Mouse (Mus musculus) embryonic facial prominence, embryonic 12.5 days (tissue): ENCODE measurements around the gene Pfn1. TPM values are rescaled to one million over a fixed set of nuclear protein-coding genes. Genes with fewer than 3 reads are reported as not detected.

Experiments used
- ATAC-seq: fragments of 200-750 bp; cut with Nextera tagmentation; 2 replicates; pipeline ENCODE4 v1.8.0; 2017; ENCODE audit not compliant: insufficient number of reproducible peaks, insufficient read depth, low FRiP score, low TSS enrichment
- H3K27ac ChIP-seq: fragments of 300-500 bp; sonication (generic); 2 replicates; pipeline ENCODE4 v1.5.1; 2016; ENCODE audit warnings: mild to moderate bottlenecking
- H3K27me3 ChIP-seq: fragments of 300-500 bp; sonication (generic); 2 replicates; pipeline ENCODE4 v1.6.1; 2016; ENCODE audit warnings: mild to moderate bottlenecking, moderate library complexity
- H3K36me3 ChIP-seq: fragments of 300-500 bp; sonication (generic); 2 replicates; pipeline ENCODE4 v1.6.1; 2016; ENCODE audit warnings: mild to moderate bottlenecking
- H3K4me1 ChIP-seq: fragments of 300-500 bp; sonication (generic); 2 replicates; pipeline ENCODE4 v1.6.1; 2016
- H3K4me2 ChIP-seq: fragments of 300-500 bp; sonication (generic); replicated peaks from 2 replicates; pipeline ENCODE4 v1.6.1; 2016; ENCODE audit warnings: mild to moderate bottlenecking, moderate library complexity
- H3K4me3 ChIP-seq: fragments of 300-500 bp; sonication (generic); 2 replicates; pipeline ENCODE4 v1.5.1; 2016; ENCODE audit warnings: mild to moderate bottlenecking
- H3K9ac ChIP-seq: fragments of 300-500 bp; sonication (generic); 2 replicates; pipeline ENCODE4 v1.6.1; 2016; ENCODE audit warnings: mild to moderate bottlenecking, moderate library complexity
- H3K9me3 ChIP-seq: fragments of 300-500 bp; sonication (generic); 2 replicates; pipeline ENCODE4 v1.6.1; 2016; ENCODE audit warnings: mild to moderate bottlenecking, moderate library complexity
- WGBS: fragments of 180-500 bp; shearing (Covaris S2); methylation state at CpG from one replicate; pipeline ENCODE4 v1.1.7; 2016; 5-methylcytosine and 5-hydroxymethylcytosine counted together
- polyA plus RNA-seq: library from polyadenylated mRNA; unstranded; fragments of >200 nt; fragmentation: Nextera tagmentation; extraction: Ambion mirVana; gene quantifications from 2 replicates; pipeline ENCODE4 v1.2.1, GENCODE M21; 2016

Gene Pfn1
- polyA plus RNA-seq, 1 experiment from 2014 or later, result 1,498 TPM

GRCm38 (mm10) chr11:70652029-70652883, 2.2 kb downstream of the Pfn1 start:
- Histone ChIP-seq H3K4me3 (peak overlapping the region; percentile 99), H3K27me3 (no peaks in the 10 kb centered on the region), H3K4me1 (peaks cover 46% of the 10 kb centered on the region), H3K9me3 (no peaks in the 10 kb centered on the region), H3K4me2 (peak overlapping the region; percentile 97), H3K9ac (peak overlapping the region; percentile 98), H3K36me3 (peaks cover 43% of the 10 kb centered on the region), H3K27ac (peak overlapping the region; percentile 99)
- WGBS, result 46% methylated on average over 12 of the region's 12 CpGs
- no peak for ATAC-seq

DNA sequence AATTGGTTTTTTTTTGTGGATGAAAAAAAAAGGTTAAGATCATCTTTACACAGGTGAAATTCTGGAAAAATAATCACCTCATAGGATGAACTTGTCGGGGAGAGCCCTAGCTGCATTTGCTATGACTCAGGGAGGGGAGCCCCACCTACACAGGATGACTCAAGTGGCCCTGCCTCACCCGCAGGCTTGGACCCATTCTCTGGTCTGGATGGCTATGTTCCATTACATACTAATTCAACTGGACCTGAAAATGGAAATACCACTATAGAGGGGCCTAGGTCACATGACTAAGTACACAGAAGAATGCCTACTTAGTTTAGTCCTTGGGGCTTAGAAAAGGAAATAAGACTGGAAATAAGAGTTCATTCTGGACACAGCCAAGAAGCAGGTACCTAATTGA, 3.1 kb downstream of the Pfn1 start:
- H3K27ac ChIP-seq, result no peak overlapping the region
- H3K27me3 ChIP-seq, result no peaks in the 10 kb centered on the region
- H3K9me3 ChIP-seq, result no peaks in the 10 kb centered on the region
- H3K4me1 ChIP-seq, result peaks cover 37% of the 10 kb centered on the region
- no peak for ATAC-seq
- H3K4me3 ChIP-seq, result no peak overlapping the region
- WGBS, result 68% methylated on average over 2 of the region's 2 CpGs
- peaks cover 43% of the 10 kb centered on the region for H3K36me3 ChIP-seq
- H3K4me2 ChIP-seq, result peak overlapping the region; percentile 97; the same call in 1 of the 2 replicates
- H3K9ac ChIP-seq, result no peak overlapping the region

- no peaks in the 10 kb centered on the region for H3K9me3 ChIP-seq
- H3K4me2 ChIP-seq, result no peak overlapping the region
- H3K27me3 ChIP-seq, result no peaks in the 10 kb centered on the region
- peaks cover 36% of the 10 kb centered on the region for H3K4me1 ChIP-seq
- ATAC-seq, result no peak
- H3K36me3 ChIP-seq, result peaks cover 45% of the 10 kb centered on the region
- WGBS, result 81% methylated on average over 12 of the region's 12 CpGs
- H3K9ac ChIP-seq, result no peak overlapping the region
- no peak overlapping the region for H3K4me3 ChIP-seq
- 0 out of 2 replicates have a peak overlapping the region, but pooled peaks have one; percentile 38 for H3K27ac ChIP-seq
Measured at GRCm38 (mm10) chr11:70650322-70651175, 3.9 kb downstream of the Pfn1 start.

DNA sequence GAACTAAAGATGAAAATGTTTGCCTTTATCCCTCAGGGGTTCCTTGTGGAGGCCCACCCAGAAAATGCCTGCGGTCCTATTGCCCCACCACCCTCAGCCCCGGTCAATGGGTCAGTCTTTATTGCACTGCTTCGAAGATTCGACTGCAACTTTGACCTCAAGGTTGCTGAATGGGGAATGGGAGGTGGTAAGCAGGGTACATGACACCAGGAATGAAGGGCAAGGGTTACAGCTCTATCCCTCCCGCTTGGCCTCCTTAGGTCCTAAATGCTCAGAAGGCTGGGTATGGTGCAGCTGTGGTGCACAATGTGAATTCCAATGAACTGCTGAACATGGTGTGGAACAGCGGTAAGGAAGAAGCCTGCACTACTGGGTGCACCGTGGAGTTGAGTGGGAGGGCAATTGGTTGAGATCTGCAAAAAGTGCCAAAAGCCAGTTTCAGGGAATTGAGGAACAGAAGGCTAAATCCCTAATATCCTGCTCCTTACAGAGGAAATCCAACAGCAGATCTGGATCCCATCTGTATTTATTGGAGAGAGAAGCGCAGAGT, 5.2 kb downstream of the Pfn1 start:
- ATAC-seq, result no peak
- no peak overlapping the region for H3K9ac ChIP-seq
- peaks cover 58% of the 10 kb centered on the region for H3K36me3 ChIP-seq
- no peaks in the 10 kb centered on the region for H3K27me3 ChIP-seq
- WGBS, result 81% methylated on average over 8 of the region's 8 CpGs
- H3K4me3 ChIP-seq, result 0 out of 2 replicates have a peak overlapping the region, but pooled peaks have one; percentile 12
- no peak overlapping the region for H3K27ac ChIP-seq
- 0 out of 2 replicates have a peak overlapping the region, but pooled peaks have one; percentile 98 for H3K4me2 ChIP-seq
- no peaks in the 10 kb centered on the region for H3K9me3 ChIP-seq
- H3K4me1 ChIP-seq, result peaks cover 41% of the 10 kb centered on the region

DNA sequence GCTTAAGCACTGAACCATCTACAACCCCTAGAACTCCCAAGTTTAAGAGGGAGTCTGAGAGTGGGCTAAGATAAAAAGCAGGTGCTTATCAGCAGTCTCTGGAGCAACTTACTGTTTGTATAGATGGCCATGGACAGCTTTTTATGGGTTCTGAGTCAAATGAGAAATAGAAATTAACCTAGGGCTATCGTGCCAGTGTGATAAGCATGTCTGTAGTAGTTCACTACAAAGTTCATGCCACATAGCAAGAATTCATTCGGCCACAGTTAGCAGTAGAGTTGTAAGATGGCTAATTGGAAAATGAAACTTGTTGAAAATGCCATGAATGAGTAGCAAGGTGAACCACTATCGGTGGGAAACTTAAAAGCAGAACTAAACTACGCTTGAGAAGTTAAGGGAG, 5.9 kb downstream of the Pfn1 start:
- H3K4me3 ChIP-seq, result peak overlapping the region; percentile 81
- 0 out of 2 replicates have a peak overlapping the region, but pooled peaks have one; percentile 84 for H3K9ac ChIP-seq
- H3K4me1 ChIP-seq, result peaks cover 41% of the 10 kb centered on the region
- H3K9me3 ChIP-seq, result no peaks in the 10 kb centered on the region
- no peak overlapping the region for H3K27ac ChIP-seq
- ATAC-seq, result no peak
- H3K36me3 ChIP-seq, result peaks cover 63% of the 10 kb centered on the region
- WGBS, result 83% methylated on average over 4 of the region's 4 CpGs
- peak overlapping the region; percentile 98 for H3K4me2 ChIP-seq
- no peaks in the 10 kb centered on the region for H3K27me3 ChIP-seq

GRCm38 (mm10) chr11:70647716-70648420, 6.6 kb downstream of the Pfn1 start:
- H3K4me1 ChIP-seq, result peaks cover 40% of the 10 kb centered on the region
- H3K27me3 ChIP-seq, result no peaks in the 10 kb centered on the region
- H3K27ac ChIP-seq, result peak overlapping the region; percentile 94
- H3K9ac ChIP-seq, result peak overlapping the region; percentile 84
- peak overlapping the region; percentile 98 for H3K4me2 ChIP-seq
- no peaks in the 10 kb centered on the region for H3K9me3 ChIP-seq
- peaks cover 67% of the 10 kb centered on the region for H3K36me3 ChIP-seq
- ATAC-seq, result no peak
- WGBS, result 5% methylated on average over 28 of the region's 28 CpGs
- peak overlapping the region; percentile 81 for H3K4me3 ChIP-seq

GRCm38 (mm10) chr11:70646691-70647650, 7.5 kb downstream of the Pfn1 start, which contains the start of the genes Rnf167 and Slc25a11:
Rnf167 (plus strand) TSS chr11:70647235.
Slc25a11 (minus strand) TSS chr11:70647479.
- H3K36me3 ChIP-seq, result peaks cover 64% of the 10 kb centered on the region
- peaks cover 31% of the 10 kb centered on the region for H3K4me1 ChIP-seq
- WGBS, result under 1% methylated on average over 63 of the region's 63 CpGs
- no peaks in the 10 kb centered on the region for H3K27me3 ChIP-seq
- peak within 1 kb of the TSS; percentile 88 for H3K9ac ChIP-seq
- H3K4me2 ChIP-seq, result peak within 1 kb of the TSS; percentile 98
- peak within 1 kb of the TSS; percentile 81 for H3K4me3 ChIP-seq
- peak within 1 kb of the TSS; percentile 94 for H3K27ac ChIP-seq
- ATAC-seq, result peak; percentile 79
- no peaks in the 10 kb centered on the region for H3K9me3 ChIP-seq

DNA sequence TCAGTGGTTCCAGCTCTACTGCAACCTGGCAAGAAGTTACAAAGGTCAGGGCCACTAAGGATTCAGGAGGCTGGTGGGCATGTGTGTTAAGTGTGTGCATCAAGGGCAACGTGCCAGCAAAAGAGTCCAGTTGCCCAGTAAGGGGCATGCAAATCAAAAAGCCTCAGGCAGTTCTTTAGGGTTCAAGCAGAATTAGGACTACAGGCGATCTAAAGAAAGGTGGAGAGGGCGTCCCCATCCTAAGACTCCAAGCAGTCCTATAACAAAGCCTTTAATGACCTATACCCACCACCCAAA, 8.2 kb downstream of the Pfn1 start:
- H3K4me2 ChIP-seq, result peak overlapping the region; percentile 85
- 15% methylated on average over 3 of the region's 3 CpGs for WGBS
- H3K9me3 ChIP-seq, result no peaks in the 10 kb centered on the region
- peak overlapping the region; percentile 88 for H3K9ac ChIP-seq
- no peaks in the 10 kb centered on the region for H3K27me3 ChIP-seq
- peaks cover 57% of the 10 kb centered on the region for H3K36me3 ChIP-seq
- peak overlapping the region; percentile 94; the same call in 1 of the 2 replicates for H3K27ac ChIP-seq
- peak overlapping the region; percentile 81 for H3K4me3 ChIP-seq
- no peak; the same call in 1 of the 2 replicates for ATAC-seq
- peaks cover 29% of the 10 kb centered on the region for H3K4me1 ChIP-seq

GRCm38 (mm10) chr11:70645461-70646258, 8.8 kb downstream of the Pfn1 start:
- no peaks in the 10 kb centered on the region for H3K9me3 ChIP-seq
- peak overlapping the region; percentile 85 for H3K4me2 ChIP-seq
- ATAC-seq, result no peak
- H3K4me3 ChIP-seq, result peak overlapping the region; percentile 81
- H3K4me1 ChIP-seq, result peaks cover 27% of the 10 kb centered on the region
- H3K36me3 ChIP-seq, result peaks cover 52% of the 10 kb centered on the region
- no peaks in the 10 kb centered on the region for H3K27me3 ChIP-seq
- peak overlapping the region; percentile 88 for H3K9ac ChIP-seq
- H3K27ac ChIP-seq, result peak overlapping the region; percentile 94; the same call in 1 of the 2 replicates
- WGBS, result 90% methylated on average over 12 of the region's 12 CpGs
